Mouse (Mus musculus) forebrain, embryonic 13.5 days (tissue): ENCODE results near the gene Tgfb2. TPM values are rescaled to one million over a fixed set of nuclear protein-coding genes. Genes with fewer than 3 reads are reported as not detected.

Experiments
- ATAC-seq: fragments of 200-750 bp; cut with Nextera tagmentation; 2 replicates; pipeline ENCODE4 v1.8.0; 2017
- H3K27ac ChIP-seq: fragments of 300-500 bp; sonication (generic); 2 replicates; pipeline ENCODE4 v1.5.1; 2015; ENCODE audit warnings: inconsistent platforms, mild to moderate bottlenecking, moderate library complexity
- H3K27me3 ChIP-seq: fragments of 300-500 bp; sonication (generic); 2 replicates; pipeline ENCODE4 v1.6.1; 2015; ENCODE audit warnings: mild to moderate bottlenecking, inconsistent platforms
- H3K36me3 ChIP-seq: fragments of 300-500 bp; sonication (generic); 2 replicates; pipeline ENCODE4 v1.6.1; 2015; ENCODE audit warnings: mild to moderate bottlenecking, inconsistent platforms; ENCODE audit not compliant: poor library complexity, severe bottlenecking
- H3K4me1 ChIP-seq: fragments of 300-500 bp; sonication (generic); 2 replicates; pipeline ENCODE4 v1.6.1; 2015; ENCODE audit warnings: inconsistent platforms
- H3K4me2 ChIP-seq: fragments of 300-500 bp; sonication (generic); 2 replicates; pipeline ENCODE4 v1.6.1; 2015; ENCODE audit warnings: inconsistent platforms, mild to moderate bottlenecking, moderate library complexity
- H3K4me3 ChIP-seq: fragments of 300-500 bp; sonication (generic); 2 replicates; pipeline ENCODE4 v1.5.1; 2015; ENCODE audit warnings: mild to moderate bottlenecking, inconsistent platforms
- H3K9ac ChIP-seq: fragments of 300-500 bp; sonication (generic); 2 replicates; pipeline ENCODE4 v1.6.1; 2015; ENCODE audit warnings: mild to moderate bottlenecking, inconsistent platforms
- H3K9me3 ChIP-seq: fragments of 300-500 bp; sonication (generic); replicated peaks from 2 replicates; pipeline ENCODE4 v1.6.1; 2016; ENCODE audit warnings: inconsistent platforms
- WGBS: fragments of 180-500 bp; shearing (Covaris S2); methylation state at CpG from one replicate; pipeline ENCODE4 v1.1.7; 2015; 5-methylcytosine and 5-hydroxymethylcytosine counted together
- polyA plus RNA-seq: library from polyadenylated mRNA; unstranded; fragments of >200 nt; fragmentation: Nextera tagmentation; extraction: Ambion mirVana; gene quantifications from 2 replicates; pipeline ENCODE4 v1.2.1, GENCODE M21; 2015

Tgfb2 gene
- polyA plus RNA-seq, 1 experiment from 2014 or later: 11.1 TPM

GRCm38 (mm10) chr1:186587065-186587804, 118.6 kb downstream of the Tgfb2 start:
- Histone ChIP-seq H3K9me3 (no peaks in the 10 kb centered on the region), H3K4me3 (no peak overlapping the region), H3K27me3 (no peaks in the 10 kb centered on the region), H3K36me3 (no peaks in the 10 kb centered on the region), H3K9ac (no peak overlapping the region), H3K4me1 (no peaks in the 10 kb centered on the region), H3K27ac (no peak overlapping the region), H3K4me2 (no peak overlapping the region)
- no peak for ATAC-seq
- 80% methylated on average over 8 of the region's 8 CpGs for WGBS

- WGBS: 86% methylated on average over 2 of the region's 2 CpGs
- Histone ChIP-seq H3K27ac (no peak overlapping the region), H3K4me1 (no peaks in the 10 kb centered on the region), H3K4me2 (no peak overlapping the region), H3K9me3 (no peaks in the 10 kb centered on the region), H3K4me3 (no peak overlapping the region), H3K36me3 (no peaks in the 10 kb centered on the region), H3K9ac (no peak overlapping the region), H3K27me3 (no peaks in the 10 kb centered on the region)
- ATAC-seq: no peak
Observed at GRCm38 (mm10) chr1:186585571-186586164, 120.1 kb downstream of the Tgfb2 start.

GRCm38 (mm10) chr1:186583933-186584332, 121.9 kb downstream of the Tgfb2 start:
- no peaks in the 10 kb centered on the region for H3K9me3 ChIP-seq
- no peak for ATAC-seq
- H3K4me2 ChIP-seq: no peak overlapping the region
- H3K27me3 ChIP-seq: no peaks in the 10 kb centered on the region
- H3K27ac ChIP-seq: no peak overlapping the region
- H3K9ac ChIP-seq: no peak overlapping the region
- H3K4me3 ChIP-seq: no peak overlapping the region
- no peaks in the 10 kb centered on the region for H3K4me1 ChIP-seq
- H3K36me3 ChIP-seq: no peaks in the 10 kb centered on the region

- Histone ChIP-seq H3K27me3 (no peaks in the 10 kb centered on the region), H3K9ac (no peak overlapping the region), H3K9me3 (no peaks in the 10 kb centered on the region), H3K4me1 (no peaks in the 10 kb centered on the region), H3K4me3 (no peak overlapping the region), H3K27ac (no peak overlapping the region), H3K4me2 (no peak overlapping the region), H3K36me3 (no peaks in the 10 kb centered on the region)
- 86% methylated on average over 6 of the region's 6 CpGs for WGBS
- ATAC-seq: no peak
Observed at GRCm38 (mm10) chr1:186582113-186582512, 123.7 kb downstream of the Tgfb2 start.

GRCm38 (mm10) chr1:186581666-186582065, 124.1 kb downstream of the Tgfb2 start:
- ATAC-seq: no peak
- Histone ChIP-seq H3K27ac (no peak overlapping the region), H3K4me3 (no peak overlapping the region), H3K4me1 (no peaks in the 10 kb centered on the region), H3K27me3 (no peaks in the 10 kb centered on the region), H3K4me2 (no peak overlapping the region), H3K9me3 (no peaks in the 10 kb centered on the region), H3K36me3 (no peaks in the 10 kb centered on the region), H3K9ac (no peak overlapping the region)
- WGBS: 94% methylated on average over 2 of the region's 2 CpGs

GRCm38 (mm10) chr1:186581114-186581513, 124.7 kb downstream of the Tgfb2 start:
- H3K9ac ChIP-seq: no peak overlapping the region
- no peak overlapping the region for H3K4me3 ChIP-seq
- H3K27ac ChIP-seq: no peak overlapping the region
- no peak overlapping the region for H3K4me2 ChIP-seq
- H3K27me3 ChIP-seq: no peaks in the 10 kb centered on the region
- H3K4me1 ChIP-seq: no peaks in the 10 kb centered on the region
- H3K36me3 ChIP-seq: no peaks in the 10 kb centered on the region
- ATAC-seq: no peak
- WGBS: 94% methylated on average over 2 of the region's 2 CpGs
- no peaks in the 10 kb centered on the region for H3K9me3 ChIP-seq

- no peaks in the 10 kb centered on the region for H3K9me3 ChIP-seq
- no peak overlapping the region for H3K4me3 ChIP-seq
- no peak overlapping the region for H3K9ac ChIP-seq
- H3K27me3 ChIP-seq: no peaks in the 10 kb centered on the region
- ATAC-seq: no peak
- 85% methylated on average over 5 of the region's 5 CpGs for WGBS
- no peaks in the 10 kb centered on the region for H3K4me1 ChIP-seq
- no peak overlapping the region for H3K27ac ChIP-seq
- no peaks in the 10 kb centered on the region for H3K36me3 ChIP-seq
- no peak overlapping the region for H3K4me2 ChIP-seq
Observed at GRCm38 (mm10) chr1:186577302-186577701, 128.5 kb downstream of the Tgfb2 start.

GRCm38 (mm10) chr1:186575629-186576028, 130.2 kb downstream of the Tgfb2 start:
- no peaks in the 10 kb centered on the region for H3K9me3 ChIP-seq
- WGBS: 83% methylated on average over 9 of the region's 9 CpGs
- no peak for ATAC-seq
- H3K36me3 ChIP-seq: no peaks in the 10 kb centered on the region
- H3K27ac ChIP-seq: no peak overlapping the region
- H3K4me1 ChIP-seq: no peaks in the 10 kb centered on the region
- no peak overlapping the region for H3K4me2 ChIP-seq
- H3K4me3 ChIP-seq: no peak overlapping the region
- H3K27me3 ChIP-seq: no peaks in the 10 kb centered on the region
- H3K9ac ChIP-seq: no peak overlapping the region

- no peak overlapping the region for H3K4me3 ChIP-seq
- no peak overlapping the region for H3K9ac ChIP-seq
- no peak for ATAC-seq
- no peaks in the 10 kb centered on the region for H3K27me3 ChIP-seq
- no peaks in the 10 kb centered on the region for H3K9me3 ChIP-seq
- WGBS: 90% methylated on average over 7 of the region's 7 CpGs
- H3K4me1 ChIP-seq: no peaks in the 10 kb centered on the region
- no peaks in the 10 kb centered on the region for H3K36me3 ChIP-seq
- no peak overlapping the region for H3K4me2 ChIP-seq
- H3K27ac ChIP-seq: no peak overlapping the region
Observed at GRCm38 (mm10) chr1:186575074-186575473, 130.7 kb downstream of the Tgfb2 start.

Other genes starting within 250 kb of the Tgfb2 start
- 44.1 and 46.5 TPM in 2 replicates for gene Rrp15, start 43.4 kb upstream of the Tgfb2 start, polyA plus RNA-seq